Mouse (Mus musculus) B cell, adult 62 days (primary cell): ENCODE measurements around the gene Tango2. TPM values are rescaled to one million over a fixed set of nuclear protein-coding genes. Genes with fewer than 3 reads are reported as not detected.

Experiments used
- total RNA-seq: library from RNA; stranded (reverse); gene quantifications from 4 replicates; pipeline ENCODE4 v1.2.4, GENCODE M21; 2023

Tango2 gene
- 27.1 to 37.4 TPM (median 31.0 TPM) in 4 replicates for total RNA-seq

DNA sequence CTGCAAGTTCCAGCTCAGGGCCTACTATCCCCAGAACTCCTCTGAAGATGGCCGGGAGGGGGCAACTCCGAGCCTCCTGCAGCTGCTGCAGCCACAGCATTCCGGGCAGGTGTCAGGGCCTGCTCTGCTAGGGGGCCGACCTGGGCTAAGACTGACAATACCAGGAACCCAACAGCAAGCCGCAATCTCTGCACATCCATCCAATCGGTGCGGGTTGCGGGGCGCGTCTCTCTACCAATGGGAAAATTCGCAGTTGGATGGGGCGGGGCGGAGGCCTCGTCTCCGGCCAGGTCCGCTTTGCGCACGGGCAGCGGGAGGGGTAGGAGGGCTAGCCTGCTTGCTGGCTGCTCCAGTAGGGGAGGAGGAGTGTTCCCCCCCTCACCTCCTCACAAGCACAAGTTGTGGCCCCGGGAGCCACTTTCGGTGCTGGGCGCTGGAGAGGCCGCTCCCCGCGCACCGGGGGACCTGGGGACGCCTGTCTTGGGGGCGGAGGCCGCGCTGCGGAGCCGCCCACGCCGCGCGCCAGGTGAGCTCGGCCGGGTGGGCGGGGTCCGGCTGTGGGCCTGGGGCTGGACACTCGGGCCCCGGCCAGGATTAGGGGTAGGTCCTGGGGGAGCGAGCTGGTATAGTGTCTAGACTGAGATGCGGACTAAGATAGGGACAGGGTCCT lies at the start of gene Tango2, which contains the start of gene Arvcf:
TSS of gene Tango2 (minus strand) at position 173 of the 670 bp plus-strand sequence.
TSS of gene Arvcf (plus strand) at position 252 of the 670 bp plus-strand sequence.

DNA sequence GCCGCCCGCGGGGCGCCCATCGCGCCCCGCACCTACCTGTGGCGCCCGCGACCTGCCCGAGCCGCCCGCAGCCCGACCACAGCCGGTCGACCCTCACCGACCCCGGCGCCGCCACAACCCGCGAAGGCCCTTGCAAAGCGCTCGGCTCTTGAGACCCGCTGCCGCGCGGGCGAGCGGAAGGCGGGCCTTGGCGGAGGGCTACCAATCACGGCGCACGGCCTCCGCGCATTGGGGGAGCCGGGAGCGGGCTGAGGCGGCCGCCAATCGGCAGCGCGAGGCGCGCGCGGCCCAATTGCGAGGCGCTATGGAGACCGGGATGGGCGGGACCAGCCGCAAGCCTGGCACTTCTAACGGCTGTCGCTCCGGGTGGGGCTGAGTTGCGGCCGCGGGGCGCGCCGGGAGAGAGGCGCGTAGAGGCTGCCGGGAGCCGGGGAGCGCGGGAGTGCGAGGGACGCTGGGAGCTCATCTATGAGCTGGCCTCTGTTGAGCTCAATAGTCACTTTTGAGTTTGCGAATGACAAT lies 58.8 kb downstream of the Tango2 start, which contains the start of gene Dgcr8:
TSS of gene Dgcr8 (minus strand) at position 180 of the 522 bp plus-strand sequence.

DNA sequence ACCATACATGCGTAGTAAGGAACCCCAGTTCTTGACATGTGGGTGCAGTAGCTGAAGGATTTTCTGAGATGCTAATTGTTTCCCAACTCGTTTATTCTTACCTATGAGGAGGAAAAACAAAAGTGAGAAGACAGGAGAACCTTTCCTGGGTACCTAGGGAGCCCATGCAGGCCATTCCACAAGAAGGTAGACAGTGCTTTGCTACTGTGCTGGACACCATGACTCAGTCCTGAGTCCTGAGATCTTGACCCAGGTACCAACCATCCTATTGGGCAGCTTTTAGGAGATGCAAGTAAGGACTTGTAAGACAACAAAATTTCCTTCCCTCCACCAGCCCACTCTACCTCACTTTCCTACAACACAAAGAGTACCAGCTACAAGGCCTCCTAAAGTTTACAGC lies 89.7 kb downstream of the Tango2 start, which contains the start of gene Gm49776:
TSS of gene Gm49776 (minus strand) at position 101 of the 400 bp plus-strand sequence.

Other genes starting within 250 kb of the Tango2 start
- gene Rtn4r, start 220.5 kb downstream of the Tango2 start, total RNA-seq = not detected in 4 replicates
- not detected in 4 replicates for gene Ccdc188, start 130.2 kb downstream of the Tango2 start, total RNA-seq
- 21.8 to 27.4 TPM (median 26.0 TPM) in 4 replicates for gene Zdhhc8, start 113.0 kb downstream of the Tango2 start, total RNA-seq
- 142 to 160 TPM (median 149 TPM) in 4 replicates for gene Trmt2a, start 99.4 kb downstream of the Tango2 start, total RNA-seq
- gene Ranbp1, start 99.4 kb downstream of the Tango2 start, total RNA-seq = 102 to 113 TPM (median 106 TPM) in 4 replicates
- not detected in 4 replicates for gene Gm49776, start 89.8 kb downstream of the Tango2 start, total RNA-seq
- 35.2 to 42.1 TPM (median 37.9 TPM) in 4 replicates for gene Dgcr8, start 58.9 kb downstream of the Tango2 start, total RNA-seq
- gene Arvcf, start 79 bp upstream of the Tango2 start, total RNA-seq = 4.4 to 7.0 TPM (median 6.1 TPM) in 4 replicates
- 16.0 to 20.5 TPM (median 20.2 TPM) in 4 replicates for gene Txnrd2, start 78.3 kb upstream of the Tango2 start, total RNA-seq
- gene Comt, start 78.7 kb upstream of the Tango2 start, total RNA-seq = 14.3 to 15.3 TPM (median 15.2 TPM) in 4 replicates
- 2.6 to 7.9 TPM (median 6.1 TPM) in 4 replicates for gene Gnb1l, start 150.6 kb upstream of the Tango2 start, total RNA-seq
- gene Rtl10, start 150.8 kb upstream of the Tango2 start, total RNA-seq = 4.0 to 9.6 TPM (median 5.5 TPM) in 4 replicates
- gene Tbx1, start 242.6 kb upstream of the Tango2 start, total RNA-seq = not detected in 4 replicates